Mouse (Mus musculus) cerebellum, postnatal 4 days (tissue): Measurements from ENCODE around the gene Myh9.
A peak's percentile ranks its signal among the peaks of the same experiment; 100 is the strongest.

Source experiments
- DNase-seq, 2 experiments: peaks; one replicate each; pipeline ENCODE4 v3.0.0; 2022; ENCODE audit warnings: low spot score in 2 of 2, mixed read lengths in 1 of 2

Myh9 gene

DNA sequence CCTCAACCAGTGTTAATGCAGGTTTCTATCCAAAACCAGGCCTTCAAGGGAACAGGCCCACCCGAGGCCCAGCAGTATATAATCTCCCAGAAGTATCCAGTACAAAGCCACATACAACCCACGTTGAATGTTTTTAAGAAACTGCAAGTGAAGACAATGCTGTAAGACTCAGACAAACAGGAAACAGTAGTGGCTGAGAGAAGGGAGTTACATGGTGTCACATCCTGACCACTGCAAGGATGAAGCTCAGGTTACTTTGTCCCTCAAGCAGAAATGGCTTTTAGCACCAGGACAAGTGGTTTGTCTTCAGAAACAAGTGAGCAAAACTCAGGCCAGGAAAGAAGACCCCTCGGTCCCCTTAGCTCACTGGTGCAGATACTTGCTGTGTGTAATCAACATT is 52.8 kb downstream of the Myh9 start:
- DNase-seq = no peak

DNA sequence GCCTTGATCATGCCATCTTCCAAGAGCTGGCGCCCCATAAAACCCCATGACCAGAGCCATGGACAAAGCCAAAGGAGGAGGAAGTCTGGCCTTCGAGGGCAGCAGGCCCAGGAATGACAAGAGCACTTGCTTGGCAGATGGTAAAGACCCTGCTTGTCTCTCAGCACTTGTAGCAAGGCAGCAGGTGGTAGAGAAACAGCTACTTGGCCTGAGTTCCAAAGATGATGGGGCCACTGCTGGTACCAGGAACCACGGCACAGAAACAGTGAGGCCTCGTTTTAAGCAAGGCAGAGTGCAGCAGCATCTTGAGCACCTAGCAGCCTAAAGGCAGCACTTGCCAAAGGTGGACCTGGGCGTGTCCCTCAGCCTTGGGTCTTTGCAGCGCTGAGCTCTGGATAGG is 53.6 kb downstream of the Myh9 start:
- peak in 1 of 2 experiments; percentile 29 for DNase-seq

DNA sequence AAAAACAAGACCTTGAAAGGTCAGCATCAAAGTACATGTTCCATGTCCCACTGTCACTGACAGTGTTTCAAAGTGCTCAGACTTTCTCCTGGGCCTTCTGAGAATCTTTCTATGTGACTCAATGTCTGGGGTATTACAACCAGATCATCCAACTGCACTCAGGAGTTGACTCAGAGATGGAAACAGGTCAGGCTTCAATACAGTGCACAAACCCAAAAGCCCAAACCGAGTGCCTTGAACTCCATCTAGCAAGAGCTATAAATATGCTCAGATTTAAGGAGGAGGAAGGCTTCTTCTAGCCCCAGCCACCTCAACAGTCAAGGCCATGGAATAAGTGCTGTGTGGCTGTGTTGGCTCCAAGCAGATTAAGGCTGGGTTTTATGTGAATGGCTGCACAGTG is 56.2 kb downstream of the Myh9 start:
- DNase-seq = no peak

DNA sequence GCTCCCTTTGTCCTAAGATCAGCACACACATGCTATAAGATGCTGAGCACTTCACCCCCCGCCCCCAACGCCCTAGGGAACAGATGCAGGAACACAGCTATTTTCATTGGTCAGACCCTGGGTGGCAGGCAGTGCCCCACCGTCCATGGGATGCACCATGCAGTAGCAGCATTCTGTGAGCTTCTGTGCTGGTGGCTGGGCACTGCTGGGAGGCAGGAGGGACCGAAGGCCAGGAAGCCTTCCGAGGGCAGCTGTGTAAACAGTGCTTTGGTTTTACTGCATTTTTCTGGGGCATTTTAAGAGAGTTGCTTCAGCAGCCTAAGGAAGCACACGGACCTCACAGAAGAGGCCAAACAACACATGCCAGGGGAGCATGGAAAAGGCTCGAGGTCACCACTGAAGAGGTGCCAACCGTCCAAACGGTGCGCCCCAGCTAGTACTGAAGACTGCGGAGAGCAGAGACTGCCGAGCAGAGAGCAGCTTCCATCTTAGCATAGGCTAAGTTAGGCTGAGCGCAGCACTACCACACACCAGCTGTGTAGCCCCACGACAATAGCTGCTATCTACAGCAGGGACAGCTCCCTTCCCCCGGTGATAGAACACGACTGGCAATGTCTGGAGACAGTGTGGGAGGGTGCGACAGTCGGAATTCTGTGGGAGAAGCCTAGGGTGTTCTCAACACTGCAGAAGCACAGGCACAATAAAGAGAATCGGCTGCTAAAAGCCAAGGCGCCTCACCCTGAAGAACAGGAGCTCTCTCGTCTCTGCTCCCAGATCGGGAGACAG is 57.7 kb downstream of the Myh9 start:
- DNase-seq = no peak

DNA sequence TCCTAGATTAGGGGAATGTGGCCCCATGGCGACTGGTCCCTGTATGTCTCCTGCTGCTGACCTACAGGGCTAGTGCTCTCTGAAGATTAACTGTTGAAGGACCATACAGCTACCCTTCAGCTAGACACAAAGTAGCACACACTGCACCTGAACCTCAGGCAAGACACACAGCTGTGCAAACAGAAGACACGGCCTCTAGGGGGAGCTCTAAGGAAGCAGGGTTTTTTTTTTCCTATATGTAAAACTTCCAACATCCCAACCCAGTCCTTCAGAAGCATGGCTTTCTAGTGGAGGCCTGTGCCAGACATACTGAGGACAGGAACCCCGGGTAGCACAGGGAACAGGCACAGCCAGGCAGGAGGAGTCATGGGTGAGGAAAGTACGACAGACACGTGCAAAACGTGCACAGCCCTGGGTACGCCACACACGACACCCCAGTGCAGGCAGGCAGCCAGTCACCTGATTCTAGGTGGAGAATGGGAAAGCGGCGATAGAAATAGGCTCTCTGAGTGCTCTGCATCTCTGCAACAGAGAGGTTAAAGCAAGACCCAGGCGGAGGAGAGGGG is 59.4 kb downstream of the Myh9 start:
- no peak for DNase-seq

DNA sequence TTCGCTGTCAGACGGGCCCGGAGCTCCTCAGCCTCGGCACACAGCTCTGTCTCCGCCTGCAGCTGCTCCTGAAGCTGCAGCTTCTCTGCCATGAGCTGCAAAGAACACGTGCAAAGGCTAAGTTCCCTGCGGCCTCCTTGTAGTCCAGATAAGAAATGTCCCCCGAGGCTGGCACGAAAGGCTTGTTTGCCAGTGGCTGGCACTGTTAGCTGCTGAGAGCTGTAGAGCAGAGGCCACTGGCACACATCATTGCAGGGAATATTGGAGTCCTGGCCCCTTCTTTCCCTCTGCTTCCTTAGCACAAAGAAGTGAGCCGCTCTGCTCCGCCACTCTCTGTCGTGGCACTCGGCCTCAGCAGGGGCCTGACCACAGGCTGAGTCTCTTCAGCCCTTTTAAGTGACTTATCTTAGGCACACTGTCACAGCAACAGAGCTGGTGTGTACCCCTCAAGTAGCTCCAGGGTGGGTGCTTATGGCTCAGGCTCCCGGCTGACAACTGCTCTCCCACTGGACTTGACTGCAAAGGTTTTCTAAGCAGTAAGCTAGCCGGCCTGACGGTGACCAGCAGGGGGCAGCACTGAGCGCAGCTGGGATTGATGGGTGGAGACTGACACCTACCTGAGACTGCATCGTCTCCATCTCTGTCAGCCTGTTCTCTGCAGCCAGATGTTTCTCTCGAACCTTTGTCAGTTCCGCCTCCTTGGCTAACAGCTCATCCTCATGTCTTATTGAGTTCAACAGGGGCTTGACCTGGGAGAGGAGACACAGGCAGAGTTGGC is 66.6 kb downstream of the Myh9 start:
- DNase-seq = peak; percentile 72 to 84

DNA sequence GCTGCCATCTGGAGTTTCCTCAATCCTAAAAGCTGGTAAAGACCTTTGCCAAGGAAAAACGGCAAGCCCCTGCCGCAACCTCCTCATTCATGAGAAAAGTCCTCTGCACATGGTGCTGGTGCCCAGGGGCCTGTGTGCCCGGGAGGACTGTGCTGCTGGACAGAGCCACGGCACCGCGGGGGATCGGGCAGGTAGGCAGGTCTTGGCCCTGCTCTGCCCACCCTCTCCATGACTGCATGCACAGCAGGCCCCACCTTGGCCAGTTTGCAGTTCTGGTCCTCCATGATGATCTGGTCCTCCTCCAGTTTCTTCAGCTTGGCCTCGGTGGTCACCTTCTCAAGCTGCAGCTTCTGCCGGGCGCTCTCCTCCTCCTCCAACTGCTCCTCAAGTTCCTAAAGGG is 67.7 kb downstream of the Myh9 start:
- no peak for DNase-seq

- DNase-seq = no peak
These were observed 68.7 kb downstream of the Myh9 start for GRCm38 (mm10) chr15:77773099-77773915.

DNA sequence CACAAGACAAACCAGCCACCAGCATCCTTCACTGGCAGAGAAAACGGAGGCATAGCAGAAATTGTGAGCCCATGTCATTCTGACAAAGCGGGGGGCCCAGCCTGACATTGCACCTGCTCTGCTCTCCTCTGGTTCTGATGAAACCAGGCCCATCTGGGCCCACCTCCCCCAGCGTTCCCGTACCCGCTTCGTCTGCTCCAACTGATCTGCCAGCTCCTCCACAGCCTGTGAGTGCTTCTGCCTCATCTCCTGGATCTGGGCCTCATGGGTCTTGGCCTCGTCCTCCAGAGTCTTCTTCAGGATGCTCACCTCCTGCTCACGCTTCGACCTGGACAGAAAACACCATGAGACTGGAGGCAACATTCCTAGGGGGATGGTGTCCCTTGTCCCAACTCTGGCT is 71.0 kb downstream of the Myh9 start:
- DNase-seq = no peak

DNA sequence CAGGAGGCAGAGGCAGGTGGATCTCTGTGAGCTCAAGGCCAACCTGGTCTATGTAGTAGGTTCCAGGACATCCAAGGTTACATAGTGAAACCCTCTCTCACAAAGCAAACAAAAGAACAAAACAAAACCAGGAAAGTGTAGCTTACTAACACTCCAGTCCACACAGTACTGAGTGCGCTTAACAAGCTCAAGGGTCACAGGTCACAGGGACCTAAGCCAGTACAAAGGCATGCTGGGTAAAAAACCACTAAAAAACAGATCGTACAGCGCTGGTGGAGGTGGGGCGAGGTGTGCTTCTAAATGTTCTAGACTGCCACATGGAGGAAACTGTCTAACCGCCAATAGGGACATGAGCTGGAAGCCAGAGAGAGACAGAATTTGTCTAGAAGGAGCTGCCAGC is 71.6 kb downstream of the Myh9 start:
- no peak for DNase-seq

- DNase-seq = no peak
These were observed 75.0 kb downstream of the Myh9 start for GRCm38 (mm10) chr15:77766981-77767380.

GRCm38 (mm10) chr15:77765484-77766093 is 76.4 kb downstream of the Myh9 start:
- DNase-seq = no peak

DNA sequence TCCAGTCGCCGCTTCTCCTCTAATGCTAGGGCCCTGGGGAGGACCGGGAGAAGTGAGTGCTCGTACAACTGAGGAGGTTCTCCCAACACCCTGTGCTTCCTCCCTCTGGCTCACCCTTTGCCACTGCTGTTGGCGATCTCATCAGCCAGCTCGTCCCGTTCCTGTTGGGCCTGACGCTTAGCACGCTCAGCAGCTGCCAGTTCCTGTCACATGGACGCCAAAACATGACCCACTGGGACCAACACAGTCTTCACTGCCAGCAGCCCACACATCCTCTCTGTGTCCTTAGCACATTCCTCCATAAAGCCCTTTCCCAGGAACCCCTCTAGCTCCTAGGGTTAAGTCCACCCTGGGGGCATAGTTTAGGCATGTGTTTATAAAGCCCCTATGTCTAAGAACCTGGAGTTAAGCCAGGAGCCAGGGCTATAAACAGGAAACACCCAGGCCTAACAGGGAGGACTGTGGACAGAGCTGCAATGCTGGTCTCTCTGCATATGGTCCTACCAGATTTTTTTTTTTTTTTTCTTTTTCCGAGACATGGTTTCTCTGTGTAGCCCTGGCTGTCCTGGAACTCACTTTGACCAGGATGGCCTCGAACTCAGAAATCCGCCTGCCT is 77.5 kb downstream of the Myh9 start:
- DNase-seq = no peak

GRCm38 (mm10) chr15:77763702-77764101 is 78.3 kb downstream of the Myh9 start:
- DNase-seq = no peak

- no peak for DNase-seq
These were observed 78.9 kb downstream of the Myh9 start for GRCm38 (mm10) chr15:77763050-77763449.

DNA sequence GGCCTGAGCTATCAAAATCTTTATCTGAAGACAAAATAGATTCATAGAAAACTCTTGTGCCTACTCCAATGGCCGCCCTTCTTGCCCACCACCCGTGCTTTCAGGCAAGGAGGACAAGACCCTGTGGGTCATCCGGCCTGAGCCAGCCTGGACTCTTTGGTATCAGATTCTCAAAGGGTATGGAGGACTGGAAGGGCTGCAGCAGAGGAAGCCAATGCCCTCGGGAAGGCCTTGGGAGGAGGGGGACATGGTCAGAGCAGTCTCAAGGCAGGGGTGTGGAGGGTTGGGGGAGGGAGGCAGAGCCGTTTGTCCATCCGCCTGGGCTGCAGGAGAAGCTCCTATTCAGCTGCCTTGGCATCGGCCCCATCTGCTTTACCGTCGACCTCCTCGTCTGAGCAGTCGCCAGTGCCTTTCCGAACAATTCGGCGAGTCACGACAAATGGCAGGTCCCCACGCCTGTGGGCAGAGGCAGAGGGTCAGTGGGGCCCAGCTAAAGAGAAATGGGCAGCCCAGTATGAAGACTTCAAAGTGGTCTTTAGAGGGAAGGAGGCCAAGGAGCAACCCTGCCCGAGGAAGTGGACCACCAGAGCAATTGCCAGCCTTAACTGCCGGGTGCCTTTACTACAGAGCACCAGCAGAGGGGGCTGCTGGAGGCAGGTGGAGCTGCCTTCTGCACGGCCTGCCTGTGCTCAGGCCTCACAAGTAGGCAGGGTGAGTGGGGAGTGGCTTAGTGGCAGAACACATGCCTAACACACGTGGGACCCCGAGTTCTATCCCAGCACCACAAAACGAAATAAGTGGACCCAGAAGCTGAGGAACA is 80.2 kb downstream of the Myh9 start:
- peak; percentile 38 to 55 for DNase-seq

- no peak for DNase-seq
These were observed 80.9 kb downstream of the Myh9 start for GRCm38 (mm10) chr15:77761083-77761482.

GRCm38 (mm10) chr15:77760037-77760436 is 81.9 kb downstream of the Myh9 start:
- DNase-seq = no peak

- DNase-seq = no peak
These were observed 84.3 kb downstream of the Myh9 start for GRCm38 (mm10) chr15:77757586-77758226.

DNA sequence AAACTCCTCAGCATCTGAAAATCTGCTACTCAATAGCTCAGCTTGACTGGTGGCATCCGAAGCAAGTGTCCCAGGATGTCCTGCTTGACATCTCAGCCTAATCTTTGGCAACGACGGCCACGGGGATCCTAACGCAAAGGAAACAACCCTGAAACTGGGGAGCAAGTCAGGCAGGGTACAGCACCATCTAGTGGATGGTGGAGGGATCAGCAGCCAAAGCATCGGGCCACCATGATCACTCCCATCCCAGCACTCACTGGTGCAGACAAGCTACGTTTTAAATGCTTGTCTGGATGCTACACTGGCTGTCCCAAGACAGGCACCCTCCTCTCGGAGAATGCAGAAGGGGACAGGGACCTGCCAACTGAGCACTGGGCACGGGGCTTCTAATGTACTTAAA is 85.1 kb downstream of the Myh9 start, which contains the start of gene Apol8:
Gene Apol8 (minus strand): TSS at position 156 of the 400 bp plus-strand sequence.
- peak in 1 of 2 experiments; percentile 59 for DNase-seq
